Comparison of ENCODE assay signal across 21 mouse cellular contexts in the genomic region with DNA sequence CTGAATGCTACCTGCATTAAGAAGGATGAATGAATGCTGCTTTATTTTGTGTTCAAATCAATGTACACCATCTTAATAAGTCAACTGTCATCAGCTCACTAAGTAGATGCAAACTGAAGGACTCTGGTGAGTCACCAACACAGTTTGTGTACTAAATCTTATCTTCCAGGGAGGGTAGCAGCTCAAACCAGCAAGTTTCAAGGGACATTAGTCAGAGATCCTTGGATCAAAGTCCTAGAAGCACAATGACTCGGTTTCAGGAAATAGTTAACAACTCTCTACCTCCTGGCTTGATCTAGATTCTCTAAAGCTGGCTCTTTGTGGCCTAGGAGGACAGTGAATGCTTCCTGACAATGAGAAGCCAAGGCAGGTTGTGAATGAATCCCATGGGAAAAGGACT. TPM values are rescaled to one million over a fixed set of nuclear protein-coding genes. Genes with fewer than 3 reads are reported as not detected.
DNase-seq lines count a peak whose midpoint lies in the region; ATAC-seq and TF ChIP-seq lines count a peak whose summit lies in the region.
"Had no signal": no experiment of that assay in that cellular context is flagged by ENCODE, and none has a peak within 500 bp of the region (broad histone marks: within the 10 kb centered on the region; RNA-seq: fewer than 3 reads in every experiment).

No protein-coding gene starts in this region.

- no peaks in the 10 kb centered on the region for H3K27me3 ChIP-seq in lung, embryonic 15.5 days
- H3K27me3 ChIP-seq in intestine, postnatal 0 days (replicated peaks; ENCODE audit: control insufficient read depth, insufficient read depth, low read length), result no peaks in the 10 kb centered on the region
- H3K27me3 ChIP-seq in stomach, postnatal 0 days (ENCODE audit: control insufficient read depth, insufficient read depth, low read length), result no peaks in the 10 kb centered on the region
- H3K27me3 ChIP-seq: heart, embryonic 12.5 days; hindbrain, embryonic 15.5 days had no signal

- H3K27ac ChIP-seq in lung, embryonic 15.5 days, result peak overlapping the region; percentile 74
- peak overlapping the region; percentile 60; the same call in 1 of the 2 replicates for H3K27ac ChIP-seq in intestine, postnatal 0 days (ENCODE audit: low read depth, low read length)
- peak overlapping the region; percentile 42 for H3K27ac ChIP-seq in stomach, postnatal 0 days (replicated peaks)
- H3K27ac ChIP-seq: hindbrain, embryonic 15.5 days; layer of hippocampus, adult 2 months; liver, embryonic 14.5 days had no signal

- H3K9ac ChIP-seq in lung, embryonic 15.5 days, result no peak overlapping the region
- H3K9ac ChIP-seq in intestine, postnatal 0 days (ENCODE audit: low read depth, low read length), result no peak overlapping the region
- no peak overlapping the region for H3K9ac ChIP-seq in stomach, postnatal 0 days (ENCODE audit: low read length)
- H3K9ac ChIP-seq: heart, embryonic 12.5 days; hindbrain, embryonic 15.5 days; liver, embryonic 14.5 days had no signal

- no peak overlapping the region for H3K4me2 ChIP-seq in lung, embryonic 15.5 days
- H3K4me2 ChIP-seq in intestine, postnatal 0 days (replicated peaks; ENCODE audit: low read depth), result no peak overlapping the region
- no peak overlapping the region for H3K4me2 ChIP-seq in stomach, postnatal 0 days (replicated peaks; ENCODE audit: low read depth)
- H3K4me2 ChIP-seq: heart, embryonic 12.5 days; hindbrain, embryonic 15.5 days had no signal

- no peak for TF ChIP-seq CTCF in intestine, postnatal 0 days (IDR thresholded peaks at IDR 0.05; ENCODE audit: low read depth)
- TF ChIP-seq CTCF in stomach, postnatal 0 days (IDR thresholded peaks at IDR 0.05; ENCODE audit: low read depth), result no peak

- no peak for TF ChIP-seq EP300 in stomach, postnatal 0 days (optimal IDR thresholded peaks at IDR 0.05)

- H3K4me3 ChIP-seq in lung, embryonic 15.5 days, result no peak overlapping the region
- H3K4me3 ChIP-seq in intestine, postnatal 0 days (ENCODE audit: low read depth, low read length), result no peak overlapping the region
- H3K4me3 ChIP-seq in stomach, postnatal 0 days (ENCODE audit: low read depth, low read length), result no peak overlapping the region
- H3K4me3 ChIP-seq: heart, embryonic 12.5 days; hindbrain, embryonic 15.5 days; layer of hippocampus, adult 2 months had no signal

- peaks cover 14% of the 10 kb centered on the region; the same call in 1 of the 2 replicates for H3K4me1 ChIP-seq in lung, embryonic 15.5 days
- H3K4me1 ChIP-seq in intestine, postnatal 0 days (replicated peaks; ENCODE audit: control insufficient read depth, insufficient read depth, low read length), result no peaks in the 10 kb centered on the region
- no peaks in the 10 kb centered on the region for H3K4me1 ChIP-seq in stomach, postnatal 0 days (replicated peaks; ENCODE audit: control insufficient read depth, insufficient read depth)

- ATAC-seq in lung, embryonic 15.5 days (ENCODE audit: borderline replicate concordance, extremely low read depth, low FRiP score, low TSS enrichment), result no peak
- ATAC-seq in intestine, postnatal 0 days, result peak; percentile 81
- peak; percentile 90 for ATAC-seq in stomach, postnatal 0 days (ENCODE audit: low FRiP score, low TSS enrichment)
- ATAC-seq: forebrain, embryonic 16.5 days had no signal

- no peaks in the 10 kb centered on the region for H3K9me3 ChIP-seq in lung, embryonic 15.5 days
- H3K9me3 ChIP-seq in intestine, postnatal 0 days (ENCODE audit: control insufficient read depth), result no peaks in the 10 kb centered on the region
- H3K9me3 ChIP-seq in stomach, postnatal 0 days (ENCODE audit: control insufficient read depth, low read length), result no peaks in the 10 kb centered on the region
- H3K9me3 ChIP-seq: heart, embryonic 12.5 days; hindbrain, embryonic 15.5 days had no signal

- DNase-seq in lung, adult 18-20 months, result no peak
- peak; percentile 35 for DNase-seq in Muller cell, postnatal 12 days (ENCODE audit: inconsistent ontology term)
- no peak for DNase-seq in stomach, postnatal 0 days (ENCODE audit: low spot score)
- DNase-seq in kidney, postnatal 25 days, result no peak
- no peak for DNase-seq in right cerebral cortex, postnatal 10 days (ENCODE audit: low spot score in 2 of 2)
- DNase-seq in urinary bladder, adult 2 months (ENCODE audit: low spot score), result no peak
- DNase-seq: adrenal gland, adult 8-10 months; cerebellum, adult 11-12 months; cerebellum, postnatal 14 days; kidney, adult 11 months; layer of hippocampus, postnatal 36 days; lung, postnatal 36 days; right cerebral cortex, postnatal 4 days; thymus, adult 18-20 months had no signal

- no peaks in the 10 kb centered on the region for H3K36me3 ChIP-seq in lung, embryonic 15.5 days
- H3K36me3 ChIP-seq in intestine, postnatal 0 days (ENCODE audit: control insufficient read depth, insufficient read depth), result no peaks in the 10 kb centered on the region
- H3K36me3 ChIP-seq in stomach, postnatal 0 days (ENCODE audit: control insufficient read depth, insufficient read depth, low read length), result no peaks in the 10 kb centered on the region
- H3K36me3 ChIP-seq: heart, embryonic 12.5 days; hindbrain, embryonic 15.5 days had no signal

- WGBS in lung, embryonic 15.5 days, result 64% methylated on average over 1 of the region's 1 CpGs
- WGBS in intestine, postnatal 0 days, result 28% methylated on average over 1 of the region's 1 CpGs
- WGBS in stomach, postnatal 0 days, result 47% methylated on average over 1 of the region's 1 CpGs

RNA-seq across cellular contexts. Expression of gene Plxna1, which starts 50.1 kb away (rescaled TPM):
- polyA plus RNA-seq in lung, embryonic 15.5 days (2015; fragmentation: Nextera tagmentation; extraction: Ambion mirVana), result 25.1 and 27.5 TPM in 2 replicates
- 8.7 and 9.2 TPM in 2 replicates for polyA plus RNA-seq in intestine, postnatal 0 days (2015; fragmentation: Nextera tagmentation; extraction: Ambion mirVana)
- 10.3 and 11.5 TPM in 2 replicates for polyA plus RNA-seq in stomach, postnatal 0 days (2015; fragmentation: Nextera tagmentation; extraction: Ambion mirVana)
- 34.0 and 36.0 TPM in 2 replicates for polyA plus RNA-seq in urinary bladder, adult 2 months (2012; rRNA removed)
